Mouse (Mus musculus) intestine, embryonic 16.5 days (tissue): ENCODE results near the gene Nln. TPM values are rescaled to one million over a fixed set of nuclear protein-coding genes. Genes with fewer than 3 reads are reported as not detected.

Experiments
- ATAC-seq: fragments of 200-750 bp; cut with Nextera tagmentation; 2 replicates; pipeline ENCODE4 v1.8.0; 2017; ENCODE audit warnings: moderate TSS enrichment, moderate library complexity
- H3K27ac ChIP-seq: fragments of 300-500 bp; sonication (generic); 2 replicates; pipeline ENCODE4 v1.5.1; 2014; ENCODE audit warnings: mild to moderate bottlenecking, low read length
- H3K27me3 ChIP-seq: fragments of 300-500 bp; sonication (generic); replicated peaks from 2 replicates; pipeline ENCODE4 v1.6.1; 2014; ENCODE audit warnings: low read length, control low read depth, mixed read lengths; ENCODE audit not compliant: control insufficient read depth, insufficient read depth
- H3K36me3 ChIP-seq: fragments of 300-500 bp; sonication (generic); 2 replicates; pipeline ENCODE4 v1.6.1; 2014; ENCODE audit warnings: low read length, control low read depth; ENCODE audit not compliant: control insufficient read depth, insufficient read depth
- H3K4me1 ChIP-seq: fragments of 300-500 bp; sonication (generic); 2 replicates; pipeline ENCODE4 v1.6.1; 2014; ENCODE audit warnings: low read length, control low read depth, mixed read lengths; ENCODE audit not compliant: control insufficient read depth, insufficient read depth
- H3K4me2 ChIP-seq: fragments of 300-500 bp; sonication (generic); 2 replicates; pipeline ENCODE4 v1.6.1; 2014; ENCODE audit warnings: low read depth, low read length, control low read depth
- H3K4me3 ChIP-seq: fragments of 300-500 bp; sonication (generic); 2 replicates; pipeline ENCODE4 v1.5.1; 2014; ENCODE audit warnings: mild to moderate bottlenecking, low read length
- H3K9ac ChIP-seq: fragments of 300-500 bp; sonication (generic); 2 replicates; pipeline ENCODE4 v1.6.1; 2014; ENCODE audit warnings: low read depth, low read length
- H3K9me3 ChIP-seq: fragments of 300-500 bp; sonication (generic); 2 replicates; pipeline ENCODE4 v1.6.1; 2016; ENCODE audit warnings: low read length, control low read depth; ENCODE audit not compliant: control insufficient read depth
- WGBS: fragments of 180-500 bp; shearing (Covaris S2); extraction: QIAGEN DNeasy Blood & Tissue Kit; methylation state at CpG from one replicate; pipeline ENCODE4 v1.1.7; 2014; 5-methylcytosine and 5-hydroxymethylcytosine counted together
- polyA plus RNA-seq: library from polyadenylated mRNA; unstranded; fragments of >200 nt; fragmentation: Nextera tagmentation; extraction: Ambion mirVana; gene quantifications from 2 replicates; pipeline ENCODE4 v1.2.1, GENCODE M21; 2015

The Nln gene
- polyA plus RNA-seq, 1 experiment from 2014 or later: 18.7 TPM

- no peak for ATAC-seq
- Histone ChIP-seq H3K4me3 (no peak overlapping the region), H3K9ac (no peak overlapping the region), H3K27me3 (no peaks in the 10 kb centered on the region), H3K9me3 (peaks cover 8% of the 10 kb centered on the region), H3K4me1 (no peaks in the 10 kb centered on the region), H3K36me3 (no peaks in the 10 kb centered on the region), H3K4me2 (no peak overlapping the region), H3K27ac (no peak overlapping the region)
- WGBS: 92% methylated on average over 5 of the region's 5 CpGs
Observed at GRCm38 (mm10) chr13:104101606-104102235, 7.7 kb downstream of the Nln start.

DNA sequence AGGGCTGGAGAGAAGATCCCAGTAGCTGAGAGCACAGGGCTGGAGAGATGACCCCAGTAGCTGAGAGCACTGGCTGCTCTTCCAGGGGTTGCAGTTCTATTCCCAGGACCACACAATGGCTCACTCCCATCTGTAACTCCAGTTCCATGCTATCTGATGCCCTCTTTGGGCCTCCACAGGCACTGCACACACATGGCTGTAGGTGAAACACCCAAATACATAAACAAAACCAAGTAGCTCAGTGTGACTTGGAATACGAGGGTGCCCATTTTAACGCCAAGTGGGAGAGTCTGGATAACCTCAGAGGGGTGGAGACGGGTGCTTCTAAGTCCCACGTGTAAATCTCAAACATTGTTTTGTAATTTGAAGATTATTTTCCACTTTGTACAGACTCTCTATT is 9.0 kb downstream of the Nln start:
- Histone ChIP-seq H3K4me3 (no peak overlapping the region), H3K27me3 (no peaks in the 10 kb centered on the region), H3K27ac (no peak overlapping the region), H3K4me1 (no peaks in the 10 kb centered on the region), H3K9ac (no peak overlapping the region), H3K36me3 (no peaks in the 10 kb centered on the region), H3K9me3 (peaks cover 8% of the 10 kb centered on the region), H3K4me2 (no peak overlapping the region)
- WGBS: 82% methylated on average over 4 of the region's 4 CpGs
- no peak for ATAC-seq

- Histone ChIP-seq H3K9me3 (no peaks in the 10 kb centered on the region), H3K4me1 (peaks cover 3% of the 10 kb centered on the region; the same call in 1 of the 2 replicates), H3K4me2 (no peak overlapping the region), H3K27me3 (no peaks in the 10 kb centered on the region), H3K36me3 (no peaks in the 10 kb centered on the region), H3K27ac (no peak overlapping the region), H3K9ac (no peak overlapping the region), H3K4me3 (no peak overlapping the region)
- no peak for ATAC-seq
- 92% methylated on average over 7 of the region's 7 CpGs for WGBS
Observed at GRCm38 (mm10) chr13:104097190-104097589, 12.2 kb downstream of the Nln start.

GRCm38 (mm10) chr13:104095955-104096354 is 13.5 kb downstream of the Nln start:
- Histone ChIP-seq H3K4me3 (no peak overlapping the region), H3K4me1 (peaks cover 3% of the 10 kb centered on the region; the same call in 1 of the 2 replicates), H3K9ac (no peak overlapping the region), H3K4me2 (no peak overlapping the region), H3K9me3 (no peaks in the 10 kb centered on the region), H3K36me3 (no peaks in the 10 kb centered on the region), H3K27ac (no peak overlapping the region), H3K27me3 (no peaks in the 10 kb centered on the region)
- ATAC-seq: no peak
- WGBS: 69% methylated on average over 7 of the region's 7 CpGs

DNA sequence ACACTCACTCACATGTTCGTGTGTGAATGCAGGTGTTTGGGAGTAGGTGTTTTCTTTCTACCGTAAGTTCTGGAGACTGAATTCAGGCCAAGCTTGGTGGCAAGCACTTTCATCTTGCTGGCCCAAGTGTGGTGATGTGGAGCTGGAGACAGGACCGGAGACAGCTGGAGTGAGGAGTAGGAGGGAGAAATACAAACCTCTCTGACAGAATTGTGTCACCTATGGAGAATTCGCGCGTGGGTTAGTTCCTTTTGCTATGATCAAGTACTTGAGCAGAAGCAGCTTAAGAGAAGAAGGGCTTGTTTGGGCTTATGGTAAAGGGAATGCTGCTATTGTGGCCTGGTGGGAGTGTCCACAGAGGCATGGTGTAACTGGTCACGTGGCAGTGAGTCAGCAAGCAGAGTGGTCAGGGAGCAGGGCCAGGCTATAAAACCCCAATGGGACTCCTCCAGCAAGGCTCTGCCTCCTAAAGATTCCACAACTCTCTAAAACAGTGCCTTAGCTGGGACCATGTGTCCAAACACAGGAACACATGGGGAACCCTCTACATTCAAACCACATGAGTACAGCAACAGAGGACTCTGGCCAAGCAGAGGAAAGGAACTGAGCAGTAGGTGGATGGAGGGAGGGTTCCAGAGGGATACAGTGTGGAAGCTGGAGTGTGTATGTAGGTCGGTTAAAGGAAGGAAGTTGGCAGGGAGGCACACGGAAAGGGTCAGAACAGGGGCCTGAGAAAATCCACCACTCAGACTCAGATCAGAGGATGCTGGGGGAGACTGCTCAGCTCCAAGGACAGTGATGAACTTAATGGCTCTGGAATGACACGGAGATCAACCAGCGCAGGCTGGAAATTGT is 14.7 kb downstream of the Nln start:
- H3K27me3 ChIP-seq: no peaks in the 10 kb centered on the region
- 79% methylated on average over 11 of the region's 11 CpGs for WGBS
- ATAC-seq: 0 out of 2 replicates have a peak, but pooled peaks have one; percentile 28

GRCm38 (mm10) chr13:104091734-104092133 is 17.7 kb downstream of the Nln start:
- peaks cover 3% of the 10 kb centered on the region; the same call in 1 of the 2 replicates for H3K4me1 ChIP-seq
- no peak overlapping the region for H3K27ac ChIP-seq
- no peak for ATAC-seq
- WGBS: 15% methylated on average over 1 of the region's 1 CpGs
- no peak overlapping the region for H3K4me2 ChIP-seq
- H3K9ac ChIP-seq: no peak overlapping the region
- no peaks in the 10 kb centered on the region for H3K27me3 ChIP-seq
- H3K4me3 ChIP-seq: no peak overlapping the region
- H3K9me3 ChIP-seq: no peaks in the 10 kb centered on the region
- H3K36me3 ChIP-seq: no peaks in the 10 kb centered on the region

More for the DNA sequence above, 14.7 kb downstream of the Nln start:
- no peak overlapping the region for H3K9ac ChIP-seq
- H3K4me2 ChIP-seq: no peak overlapping the region
- no peak overlapping the region for H3K27ac ChIP-seq
- peaks cover 3% of the 10 kb centered on the region; the same call in 1 of the 2 replicates for H3K4me1 ChIP-seq
- H3K36me3 ChIP-seq: no peaks in the 10 kb centered on the region
- H3K9me3 ChIP-seq: no peaks in the 10 kb centered on the region
- no peak overlapping the region for H3K4me3 ChIP-seq

DNA sequence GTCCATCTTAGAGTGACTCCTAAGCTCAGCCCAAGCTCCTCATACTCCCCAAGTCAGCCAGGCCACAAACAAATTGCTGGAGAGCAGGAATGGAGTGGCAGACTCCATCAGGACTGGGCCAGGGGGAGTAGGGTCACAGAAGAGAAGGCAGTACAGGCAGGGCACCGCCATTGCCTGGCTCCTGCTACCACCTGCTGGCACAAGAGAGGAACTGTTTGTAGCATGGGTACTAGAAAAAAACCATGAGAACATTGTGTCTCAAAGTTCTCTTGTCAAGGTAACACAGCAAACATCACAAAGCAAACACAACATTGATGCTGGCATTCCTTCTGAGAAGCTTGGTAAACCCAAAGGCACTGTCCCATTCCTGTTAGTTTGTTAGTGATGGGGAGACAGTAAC is 20.0 kb downstream of the Nln start:
- Histone ChIP-seq H3K9ac (no peak overlapping the region), H3K27ac (no peak overlapping the region), H3K4me1 (no peaks in the 10 kb centered on the region), H3K4me3 (no peak overlapping the region), H3K36me3 (no peaks in the 10 kb centered on the region), H3K4me2 (no peak overlapping the region), H3K9me3 (no peaks in the 10 kb centered on the region), H3K27me3 (no peaks in the 10 kb centered on the region)
- WGBS: 4% methylated on average over 1 of the region's 1 CpGs
- ATAC-seq: peak; percentile 73

- no peaks in the 10 kb centered on the region for H3K9me3 ChIP-seq
- no peak overlapping the region for H3K4me2 ChIP-seq
- no peak overlapping the region for H3K27ac ChIP-seq
- H3K36me3 ChIP-seq: no peaks in the 10 kb centered on the region
- no peak overlapping the region for H3K4me3 ChIP-seq
- ATAC-seq: no peak
- H3K9ac ChIP-seq: no peak overlapping the region
- 53% methylated on average over 2 of the region's 2 CpGs for WGBS
- H3K4me1 ChIP-seq: no peaks in the 10 kb centered on the region
- H3K27me3 ChIP-seq: no peaks in the 10 kb centered on the region
Observed at GRCm38 (mm10) chr13:104084600-104084999, 24.8 kb downstream of the Nln start.

DNA sequence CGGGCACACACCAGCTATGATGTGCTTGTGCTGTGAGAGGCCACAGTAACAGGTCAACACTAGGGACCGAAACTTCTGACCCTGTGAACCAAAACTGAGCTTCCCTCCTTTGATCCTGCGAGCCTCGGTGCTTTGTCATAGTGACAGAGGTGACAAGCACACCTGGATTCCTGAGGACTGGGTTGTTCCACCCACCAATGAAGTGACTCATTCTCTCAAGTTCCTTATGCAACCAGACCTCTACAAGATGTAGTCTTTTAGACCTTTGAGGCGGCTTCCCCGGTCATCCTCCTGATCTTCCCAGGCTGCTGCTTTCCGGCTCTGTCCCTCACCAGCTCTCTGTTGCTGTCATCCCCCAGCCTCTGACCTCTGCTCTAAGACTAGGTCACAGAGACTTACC is 26.9 kb downstream of the Nln start:
- Histone ChIP-seq H3K27me3 (no peaks in the 10 kb centered on the region), H3K4me3 (no peak overlapping the region), H3K9ac (no peak overlapping the region), H3K27ac (no peak overlapping the region), H3K4me1 (no peaks in the 10 kb centered on the region), H3K4me2 (no peak overlapping the region), H3K36me3 (no peaks in the 10 kb centered on the region), H3K9me3 (no peaks in the 10 kb centered on the region)
- WGBS: 81% methylated on average over 7 of the region's 7 CpGs
- no peak; the same call in 1 of the 2 replicates for ATAC-seq
